Mouse (Mus musculus) neural tube, embryonic 15.5 days (tissue): Measurements from ENCODE around the gene Myoz1. TPM values are rescaled to one million over a fixed set of nuclear protein-coding genes. Genes with fewer than 3 reads are reported as not detected.

Source experiments
- ATAC-seq: fragments of 200-750 bp; cut with Nextera tagmentation; 2 replicates; pipeline ENCODE4 v1.8.0; 2017; ENCODE audit warnings: mild to moderate bottlenecking, moderate TSS enrichment, moderate library complexity; ENCODE audit not compliant: low FRiP score
- H3K27ac ChIP-seq: fragments of 300-500 bp; sonication (generic); replicated peaks from 2 replicates; pipeline ENCODE4 v1.5.1; 2015; ENCODE audit warnings: mild to moderate bottlenecking, inconsistent platforms
- H3K27me3 ChIP-seq: fragments of 300-500 bp; sonication (generic); replicated peaks from 2 replicates; pipeline ENCODE4 v1.6.1; 2015; ENCODE audit warnings: inconsistent platforms
- H3K36me3 ChIP-seq: fragments of 300-500 bp; sonication (generic); 2 replicates; pipeline ENCODE4 v1.6.1; 2015; ENCODE audit warnings: inconsistent platforms
- H3K4me1 ChIP-seq: fragments of 300-500 bp; sonication (generic); 2 replicates; pipeline ENCODE4 v1.6.1; 2015; ENCODE audit warnings: inconsistent platforms
- H3K4me2 ChIP-seq: fragments of 300-500 bp; sonication (generic); 2 replicates; pipeline ENCODE4 v1.6.1; 2015; ENCODE audit warnings: inconsistent platforms, mild to moderate bottlenecking, moderate library complexity
- H3K4me3 ChIP-seq: fragments of 300-500 bp; sonication (generic); replicated peaks from 2 replicates; pipeline ENCODE4 v1.5.1; 2015; ENCODE audit warnings: mild to moderate bottlenecking, inconsistent platforms
- H3K9ac ChIP-seq: fragments of 300-500 bp; sonication (generic); replicated peaks from 2 replicates; pipeline ENCODE4 v1.6.1; 2015; ENCODE audit warnings: mild to moderate bottlenecking, inconsistent platforms
- H3K9me3 ChIP-seq: fragments of 300-500 bp; sonication (generic); replicated peaks from 2 replicates; pipeline ENCODE4 v1.6.1; 2016; ENCODE audit warnings: inconsistent platforms
- WGBS: fragments of 180-500 bp; shearing (Covaris S2); methylation state at CpG from one replicate; pipeline ENCODE4 v1.1.7; 2015; ENCODE audit warnings: mixed read lengths; 5-methylcytosine and 5-hydroxymethylcytosine counted together
- polyA plus RNA-seq: library from polyadenylated mRNA; unstranded; fragments of >200 nt; fragmentation: Nextera tagmentation; extraction: Ambion mirVana; gene quantifications from 2 replicates; pipeline ENCODE4 v1.2.1, GENCODE M21; 2015

Myoz1 gene
- polyA plus RNA-seq, 1 experiment from 2014 or later: 2.5 TPM

DNA sequence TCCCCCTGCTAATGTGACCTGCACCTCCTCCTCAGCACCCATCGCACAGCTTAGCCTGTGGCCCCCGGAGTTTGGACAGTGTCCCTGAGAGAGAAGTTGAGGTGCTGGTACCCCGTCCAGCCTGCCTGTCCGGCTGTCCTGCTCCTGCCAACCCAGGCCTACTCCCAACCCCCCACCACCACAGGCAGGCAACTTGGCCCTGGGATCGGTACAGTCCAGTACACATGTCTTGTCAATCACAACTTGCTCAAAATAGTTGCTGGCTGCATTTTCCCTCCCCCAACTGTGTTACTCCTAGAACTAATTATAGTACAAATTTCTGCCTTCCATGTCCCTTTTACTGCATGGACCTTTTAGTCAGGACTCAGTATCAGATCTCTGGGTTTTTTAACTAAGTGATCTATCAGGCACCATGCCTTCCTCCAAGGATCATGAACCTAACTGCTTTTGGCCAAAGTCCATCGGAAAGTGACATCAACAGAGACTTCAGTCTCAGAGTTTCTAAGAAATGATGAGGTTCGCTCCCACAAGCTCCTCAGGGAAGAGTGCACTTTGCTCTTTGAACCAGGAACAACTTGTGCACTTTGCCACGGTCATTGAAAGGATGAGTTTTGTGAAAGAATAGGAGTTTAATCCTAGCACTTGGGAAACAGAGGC, 11.9 kb upstream of the Myoz1 start, which contains the start of gene Synpo2l:
Gene Synpo2l, minus strand, starts transcription at position 201 of the 657 bp plus-strand sequence.
- no peak for ATAC-seq
- H3K27ac ChIP-seq: no peak within 1 kb of the TSS
- WGBS: 77% methylated on average over 8 of the region's 8 CpGs
- H3K4me3 ChIP-seq: no peak within 1 kb of the TSS
- peaks cover 23% of the 10 kb centered on the region for H3K27me3 ChIP-seq
- H3K9ac ChIP-seq: no peak within 1 kb of the TSS
- peaks cover 4% of the 10 kb centered on the region for H3K4me1 ChIP-seq
- no peak within 1 kb of the TSS for H3K4me2 ChIP-seq
- no peaks in the 10 kb centered on the region for H3K9me3 ChIP-seq
- H3K36me3 ChIP-seq: no peaks in the 10 kb centered on the region

GRCm38 (mm10) chr14:20667469-20667868, 11.1 kb upstream of the Myoz1 start:
- no peak for ATAC-seq
- H3K36me3 ChIP-seq: no peaks in the 10 kb centered on the region
- no peak overlapping the region for H3K9ac ChIP-seq
- no peak overlapping the region for H3K27ac ChIP-seq
- WGBS: 75% methylated on average over 1 of the region's 1 CpGs
- H3K9me3 ChIP-seq: no peaks in the 10 kb centered on the region
- H3K4me3 ChIP-seq: no peak overlapping the region
- H3K27me3 ChIP-seq: peaks cover 23% of the 10 kb centered on the region
- H3K4me2 ChIP-seq: no peak overlapping the region
- H3K4me1 ChIP-seq: peaks cover 4% of the 10 kb centered on the region

DNA sequence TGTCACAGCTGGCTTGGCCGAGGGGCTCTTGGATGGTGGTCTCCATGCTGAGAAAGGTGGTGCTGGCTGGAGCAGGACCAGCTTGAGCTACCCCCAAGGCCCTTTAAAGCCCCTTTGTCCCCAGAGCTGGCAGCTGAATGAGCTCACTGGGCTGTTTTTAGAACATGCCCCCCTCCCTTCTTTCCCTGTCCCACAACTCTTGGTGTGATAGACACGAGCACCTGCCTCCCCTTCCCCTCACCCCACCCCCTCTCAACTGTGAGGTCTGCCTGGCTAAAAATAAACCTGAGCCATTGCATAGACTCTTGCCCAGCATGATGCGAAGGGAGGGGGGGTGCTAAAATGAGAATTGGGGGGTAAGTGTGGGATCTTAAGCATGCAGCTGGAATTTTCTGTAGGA, 8.1 kb upstream of the Myoz1 start:
- no peak overlapping the region for H3K4me2 ChIP-seq
- H3K27ac ChIP-seq: no peak overlapping the region
- no peaks in the 10 kb centered on the region for H3K36me3 ChIP-seq
- 56% methylated on average over 3 of the region's 3 CpGs for WGBS
- H3K4me3 ChIP-seq: no peak overlapping the region
- ATAC-seq: no peak
- H3K27me3 ChIP-seq: peaks cover 14% of the 10 kb centered on the region
- no peak overlapping the region for H3K9ac ChIP-seq
- H3K4me1 ChIP-seq: peaks cover 20% of the 10 kb centered on the region
- no peaks in the 10 kb centered on the region for H3K9me3 ChIP-seq

GRCm38 (mm10) chr14:20663601-20664000, 7.3 kb upstream of the Myoz1 start:
- ATAC-seq: no peak
- peaks cover 20% of the 10 kb centered on the region for H3K4me1 ChIP-seq
- 73% methylated on average over 2 of the region's 2 CpGs for WGBS
- H3K9ac ChIP-seq: no peak overlapping the region
- no peak overlapping the region for H3K4me2 ChIP-seq
- no peak overlapping the region for H3K27ac ChIP-seq
- H3K27me3 ChIP-seq: peaks cover 7% of the 10 kb centered on the region; the same call in 1 of the 2 replicates
- H3K9me3 ChIP-seq: no peaks in the 10 kb centered on the region
- H3K4me3 ChIP-seq: no peak overlapping the region
- no peaks in the 10 kb centered on the region for H3K36me3 ChIP-seq

DNA sequence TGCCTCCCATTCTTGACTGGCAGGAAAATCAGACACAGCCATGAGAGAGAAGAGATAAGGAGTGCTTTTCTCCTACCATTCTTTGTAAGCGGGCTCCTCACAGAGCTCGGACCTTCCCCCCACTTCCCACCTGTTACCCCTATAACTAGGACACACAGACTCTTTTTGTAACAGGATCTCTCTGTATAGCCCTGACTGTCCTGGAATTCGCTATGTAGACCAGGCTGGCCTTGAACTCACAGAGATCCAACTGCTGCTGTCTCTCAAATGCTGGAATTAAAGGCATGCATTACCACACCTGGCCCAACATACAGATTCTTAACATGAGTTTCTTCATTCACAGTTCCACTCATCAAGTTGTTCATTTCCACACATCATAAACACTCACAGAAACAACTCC, 6.4 kb upstream of the Myoz1 start:
- no peak for ATAC-seq
- H3K9me3 ChIP-seq: no peaks in the 10 kb centered on the region
- peak overlapping the region; percentile 92; the same call in 1 of the 2 replicates for H3K4me2 ChIP-seq
- peaks cover 20% of the 10 kb centered on the region for H3K4me1 ChIP-seq
- peaks cover 5% of the 10 kb centered on the region; the same call in 1 of the 2 replicates for H3K27me3 ChIP-seq
- no peaks in the 10 kb centered on the region for H3K36me3 ChIP-seq
- peak overlapping the region; percentile 62; the same call in 1 of the 2 replicates for H3K4me3 ChIP-seq
- 90% methylated on average over 3 of the region's 3 CpGs for WGBS
- peak overlapping the region; percentile 90; the same call in 1 of the 2 replicates for H3K27ac ChIP-seq
- H3K9ac ChIP-seq: peak overlapping the region; percentile 73; the same call in 1 of the 2 replicates

- no peaks in the 10 kb centered on the region for H3K9me3 ChIP-seq
- H3K27ac ChIP-seq: peak overlapping the region; percentile 90
- 11% methylated on average over 19 of the region's 19 CpGs for WGBS
- H3K9ac ChIP-seq: peak overlapping the region; percentile 73
- H3K4me3 ChIP-seq: peak overlapping the region; percentile 62
- H3K4me1 ChIP-seq: peaks cover 20% of the 10 kb centered on the region
- peak overlapping the region; percentile 92 for H3K4me2 ChIP-seq
- no peaks in the 10 kb centered on the region for H3K36me3 ChIP-seq
- H3K27me3 ChIP-seq: peaks cover 5% of the 10 kb centered on the region; the same call in 1 of the 2 replicates
- ATAC-seq: peak; percentile 45; the same call in 1 of the 2 replicates
Observed at GRCm38 (mm10) chr14:20661661-20662331, 5.5 kb upstream of the Myoz1 start.

DNA sequence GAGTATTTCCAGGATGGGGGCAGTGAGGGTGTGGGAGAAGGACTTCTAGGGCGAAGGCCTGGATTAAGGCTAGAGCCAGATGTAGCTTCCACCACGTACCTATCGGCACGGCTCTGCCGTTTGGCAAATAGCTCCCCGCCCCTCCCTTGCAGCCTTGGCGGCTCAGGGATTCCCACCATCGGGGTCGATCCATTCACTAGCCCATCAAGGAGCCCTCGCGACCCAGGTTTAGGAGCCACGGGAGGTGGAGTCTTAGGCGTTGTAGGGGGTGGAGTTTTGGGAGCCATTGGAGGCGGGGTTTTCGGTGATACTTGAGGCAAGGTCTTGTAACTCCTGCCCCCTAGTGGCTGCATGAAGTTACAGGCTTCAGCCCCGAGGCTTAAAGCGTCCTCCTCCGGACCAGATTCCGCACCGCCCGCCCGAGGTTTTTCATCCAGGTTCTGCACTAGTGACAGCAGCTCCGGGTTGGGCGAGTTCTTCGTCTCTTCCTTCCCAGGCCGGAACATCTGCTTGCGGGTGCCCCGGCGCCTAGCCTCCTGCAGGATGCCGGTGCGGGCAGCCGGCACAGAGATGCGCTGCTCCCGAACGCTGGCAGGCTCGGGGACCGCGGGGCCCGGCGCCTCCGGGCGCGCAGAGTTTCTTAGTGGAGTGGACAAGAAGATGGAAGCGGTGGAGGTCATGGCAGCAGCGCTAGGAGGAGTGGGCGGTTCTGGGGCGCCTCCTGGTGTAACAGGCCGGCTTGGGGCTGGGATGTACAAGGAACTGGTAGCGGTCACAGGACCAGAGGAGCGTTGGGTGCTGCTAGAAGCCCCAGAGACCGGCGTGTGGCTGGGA, 4.7 kb upstream of the Myoz1 start:
- WGBS: under 1% methylated on average over 52 of the region's 52 CpGs
- H3K9me3 ChIP-seq: no peaks in the 10 kb centered on the region
- H3K36me3 ChIP-seq: no peaks in the 10 kb centered on the region
- H3K9ac ChIP-seq: peak overlapping the region; percentile 73
- H3K4me2 ChIP-seq: peak overlapping the region; percentile 92
- H3K27me3 ChIP-seq: peaks cover 5% of the 10 kb centered on the region; the same call in 1 of the 2 replicates
- H3K4me3 ChIP-seq: peak overlapping the region; percentile 62
- H3K27ac ChIP-seq: peak overlapping the region; percentile 90
- ATAC-seq: peak; percentile 91
- peaks cover 20% of the 10 kb centered on the region for H3K4me1 ChIP-seq

DNA sequence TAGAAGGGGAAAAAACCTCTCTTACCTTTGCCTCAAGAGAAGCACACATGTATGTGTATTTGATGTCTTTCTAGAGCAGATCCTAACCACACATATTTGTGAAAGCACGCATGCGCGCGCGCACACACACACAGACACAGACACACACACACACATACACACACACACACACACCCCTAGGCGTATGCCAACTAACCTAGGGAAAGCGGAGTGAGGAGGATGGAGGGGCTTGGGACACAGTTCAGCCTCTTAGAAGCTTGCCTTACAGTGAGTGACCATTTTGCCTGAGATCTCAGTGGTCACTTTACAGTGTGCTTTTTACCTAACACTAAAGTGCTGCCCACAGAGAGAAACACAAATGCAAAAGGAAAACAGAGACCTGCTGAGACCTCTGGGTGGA, 3.3 kb upstream of the Myoz1 start:
- Histone ChIP-seq H3K27ac (no peak overlapping the region), H3K4me1 (peaks cover 20% of the 10 kb centered on the region)
- no peak for ATAC-seq

DNA sequence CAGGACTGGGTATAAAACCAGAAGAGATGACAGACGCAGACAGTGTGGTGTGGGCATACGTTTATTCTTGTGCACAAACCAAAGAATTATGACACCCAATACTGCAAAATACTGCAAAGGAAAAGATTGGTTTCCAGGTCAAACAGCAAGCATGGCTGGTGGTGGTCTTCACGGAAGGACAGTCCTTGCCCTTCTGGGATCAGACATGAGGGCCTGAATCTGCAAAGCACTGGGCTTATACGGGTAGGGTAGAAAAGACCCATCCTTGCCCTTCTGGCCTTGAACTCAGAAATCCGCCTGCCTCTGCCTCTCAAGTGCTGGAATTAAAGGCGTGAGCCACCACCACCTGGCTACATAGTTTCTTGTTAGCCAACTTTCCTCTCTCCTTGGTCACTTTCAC, 2.6 kb upstream of the Myoz1 start:
- 86% methylated on average over 6 of the region's 6 CpGs for WGBS
- no peaks in the 10 kb centered on the region for H3K36me3 ChIP-seq
- H3K27me3 ChIP-seq: no peaks in the 10 kb centered on the region
- H3K4me2 ChIP-seq: no peak overlapping the region
- ATAC-seq: no peak
- H3K4me3 ChIP-seq: no peak overlapping the region
- H3K27ac ChIP-seq: no peak overlapping the region
- H3K4me1 ChIP-seq: peaks cover 20% of the 10 kb centered on the region
- H3K9me3 ChIP-seq: no peaks in the 10 kb centered on the region
- no peak overlapping the region for H3K9ac ChIP-seq

More for the DNA sequence above, 3.3 kb upstream of the Myoz1 start:
- Histone ChIP-seq H3K9me3 (no peaks in the 10 kb centered on the region), H3K9ac (no peak overlapping the region), H3K27me3 (peaks cover 5% of the 10 kb centered on the region; the same call in 1 of the 2 replicates), H3K36me3 (no peaks in the 10 kb centered on the region), H3K4me3 (no peak overlapping the region), H3K4me2 (no peak overlapping the region)
- WGBS: 97% methylated on average over 7 of the region's 7 CpGs

DNA sequence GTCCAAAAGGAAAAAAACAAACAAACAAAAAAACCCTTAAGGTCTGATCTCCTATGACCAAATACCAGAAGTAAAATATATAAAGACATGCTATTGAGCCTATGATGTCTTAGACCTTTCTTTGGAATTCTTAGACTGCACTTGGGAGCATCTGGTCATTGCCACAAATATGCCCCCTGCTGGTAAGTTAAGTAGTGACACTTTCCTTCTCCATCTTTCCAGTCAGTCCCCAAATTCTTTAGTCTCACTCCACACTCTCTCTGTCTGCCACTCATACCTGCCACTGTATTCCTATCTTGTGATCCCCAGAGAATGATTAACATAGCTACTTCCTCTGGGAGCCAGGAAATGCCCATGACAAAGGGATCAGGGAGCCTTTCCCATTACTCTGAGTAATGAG, 2.0 kb upstream of the Myoz1 start:
- H3K4me1 ChIP-seq: peaks cover 20% of the 10 kb centered on the region
- H3K4me3 ChIP-seq: no peak overlapping the region
- H3K27me3 ChIP-seq: no peaks in the 10 kb centered on the region
- ATAC-seq: no peak
- no peak overlapping the region for H3K4me2 ChIP-seq
- no peaks in the 10 kb centered on the region for H3K9me3 ChIP-seq
- no peak overlapping the region for H3K27ac ChIP-seq
- no peaks in the 10 kb centered on the region for H3K36me3 ChIP-seq
- H3K9ac ChIP-seq: no peak overlapping the region

DNA sequence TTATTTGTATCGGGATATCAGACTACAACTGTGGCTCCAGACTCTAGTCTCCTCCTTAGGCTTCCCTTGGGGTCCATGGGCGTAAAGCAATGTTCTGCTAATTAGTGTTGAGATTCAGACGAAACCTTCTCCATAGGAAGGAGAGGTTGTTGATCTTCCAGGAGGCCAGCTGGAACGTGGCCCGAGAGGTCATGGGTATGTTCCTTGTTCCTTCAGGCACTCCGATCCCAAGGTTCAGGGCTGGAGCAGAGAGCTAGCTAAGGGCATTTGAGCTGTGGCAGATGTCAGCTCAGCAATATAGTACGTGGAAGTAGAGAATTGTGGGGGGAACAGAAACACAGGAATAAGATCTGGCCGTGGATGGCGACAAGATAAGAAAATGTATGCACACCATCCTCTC, 609 bp downstream of the Myoz1 start:
- Histone ChIP-seq H3K27me3 (no peaks in the 10 kb centered on the region), H3K4me1 (peaks cover 4% of the 10 kb centered on the region), H3K27ac (no peak overlapping the region), H3K4me3 (no peak overlapping the region), H3K36me3 (no peaks in the 10 kb centered on the region), H3K4me2 (no peak overlapping the region), H3K9me3 (no peaks in the 10 kb centered on the region), H3K9ac (no peak overlapping the region)
- ATAC-seq: no peak
- WGBS: 84% methylated on average over 9 of the region's 9 CpGs
